Comparison of ENCODE assay signal across 11 mouse cellular contexts in genomic region chr3:51517878-51518762, GRCm38 (mm10). TPM values are rescaled to one million over a fixed set of nuclear protein-coding genes. Genes with fewer than 3 reads are reported as not detected.
A peak's percentile ranks its signal among the peaks of the same experiment; 100 is the strongest.
DNase-seq lines count a peak whose midpoint lies in the region; ATAC-seq lines count a peak whose summit lies in the region.
"Had no signal": no experiment of that assay in that cellular context is flagged by ENCODE, and none has a peak within 500 bp of the region (broad histone marks: within the 10 kb centered on the region; RNA-seq: fewer than 3 reads in every experiment).

No protein-coding gene starts in this region.

- no peak overlapping the region for H3K4me2 ChIP-seq in kidney, embryonic 16.5 days (replicated peaks; ENCODE audit: low read depth, low read length)
- H3K4me2 ChIP-seq in liver, embryonic 13.5 days, result peak overlapping the region; percentile 63
- H3K4me2 ChIP-seq in stomach, embryonic 16.5 days (ENCODE audit: low read depth, low read length), result 0 out of 2 replicates have a peak overlapping the region, but pooled peaks have one; percentile 13
- H3K4me2 ChIP-seq: embryonic facial prominence, embryonic 15.5 days; limb, embryonic 12.5 days had no signal

- H3K27me3 ChIP-seq in kidney, embryonic 16.5 days (ENCODE audit: insufficient read depth, low read length), result no peaks in the 10 kb centered on the region
- H3K27me3 ChIP-seq in embryonic facial prominence, embryonic 10.5 days (replicated peaks; ENCODE audit: low read depth, poor library complexity, severe bottlenecking), result no peaks in the 10 kb centered on the region
- no peaks in the 10 kb centered on the region for H3K27me3 ChIP-seq in liver, embryonic 13.5 days
- no peaks in the 10 kb centered on the region for H3K27me3 ChIP-seq in stomach, embryonic 16.5 days (ENCODE audit: control insufficient read depth, insufficient read depth, low read length)
- H3K27me3 ChIP-seq: embryonic facial prominence, embryonic 15.5 days; limb, embryonic 12.5 days had no signal

- no peaks in the 10 kb centered on the region; the same call in 1 of the 2 replicates for H3K4me1 ChIP-seq in kidney, embryonic 16.5 days (ENCODE audit: insufficient read depth, low read length)
- peaks cover 27% of the 10 kb centered on the region for H3K4me1 ChIP-seq in embryonic facial prominence, embryonic 10.5 days
- peaks cover 31% of the 10 kb centered on the region for H3K4me1 ChIP-seq in liver, embryonic 13.5 days (replicated peaks)
- H3K4me1 ChIP-seq in stomach, embryonic 16.5 days (ENCODE audit: control insufficient read depth, insufficient read depth, low read length), result no peaks in the 10 kb centered on the region
- H3K4me1 ChIP-seq: embryonic facial prominence, embryonic 15.5 days had no signal

- H3K27ac ChIP-seq in kidney, embryonic 16.5 days (ENCODE audit: low read length), result no peak overlapping the region
- peak overlapping the region; percentile 48; the same call in 1 of the 2 replicates for H3K27ac ChIP-seq in embryonic facial prominence, embryonic 10.5 days (replicated peaks)
- peak overlapping the region; percentile 81 for H3K27ac ChIP-seq in liver, embryonic 13.5 days
- peak overlapping the region; percentile 69 for H3K27ac ChIP-seq in stomach, embryonic 16.5 days (ENCODE audit: low read length)
- H3K27ac ChIP-seq: embryonic facial prominence, embryonic 15.5 days; limb, embryonic 12.5 days had no signal

- H3K4me3 ChIP-seq in kidney, embryonic 16.5 days (ENCODE audit: low read length), result no peak overlapping the region
- no peak overlapping the region for H3K4me3 ChIP-seq in embryonic facial prominence, embryonic 10.5 days
- H3K4me3 ChIP-seq in liver, embryonic 13.5 days (replicated peaks), result peak overlapping the region; percentile 38
- no peak overlapping the region for H3K4me3 ChIP-seq in stomach, embryonic 16.5 days (replicated peaks; ENCODE audit: low read length)
- H3K4me3 ChIP-seq: embryonic facial prominence, embryonic 15.5 days; limb, embryonic 12.5 days had no signal

- no peak overlapping the region for H3K9ac ChIP-seq in kidney, embryonic 16.5 days (replicated peaks; ENCODE audit: low read length)
- peak overlapping the region; percentile 47 for H3K9ac ChIP-seq in liver, embryonic 13.5 days
- no peak overlapping the region for H3K9ac ChIP-seq in stomach, embryonic 16.5 days (ENCODE audit: low read length)
- H3K9ac ChIP-seq: embryonic facial prominence, embryonic 15.5 days; limb, embryonic 12.5 days had no signal

- WGBS in kidney, embryonic 16.5 days, result 73% methylated on average over 12 of the region's 12 CpGs
- WGBS in embryonic facial prominence, embryonic 10.5 days, result 72% methylated on average over 12 of the region's 12 CpGs
- 34% methylated on average over 12 of the region's 12 CpGs for WGBS in liver, embryonic 13.5 days (ENCODE audit: insufficient replicate concordance)
- 67% methylated on average over 12 of the region's 12 CpGs for WGBS in stomach, embryonic 16.5 days

- no peak for DNase-seq in kidney, adult 9 months
- DNase-seq in embryonic facial prominence, embryonic 10.5 days (ENCODE audit: low spot score), result peak; percentile 28
- DNase-seq in liver, embryonic 13.5 days, result peak; percentile 9
- no peak for DNase-seq in cerebellum, adult 9-10 months
- DNase-seq in gastrocnemius, adult 8-10 months (ENCODE audit: low spot score in 2 of 2), result no peak
- DNase-seq in left cerebral cortex, adult 8-10 months (ENCODE audit: low spot score in 2 of 2), result no peak
- DNase-seq: adrenal gland, postnatal 36 days had no signal

- peak; percentile 63; the same call in 1 of the 2 replicates for ATAC-seq in kidney, embryonic 16.5 days (ENCODE audit: low FRiP score, low TSS enrichment)
- peak; percentile 67 for ATAC-seq in liver, embryonic 13.5 days (ENCODE audit: low read depth)
- peak; percentile 42; the same call in 1 of the 2 replicates for ATAC-seq in stomach, embryonic 16.5 days (ENCODE audit: insufficient read depth, low FRiP score)

- no peaks in the 10 kb centered on the region for H3K9me3 ChIP-seq in kidney, embryonic 16.5 days (ENCODE audit: low read length)
- no peaks in the 10 kb centered on the region for H3K9me3 ChIP-seq in embryonic facial prominence, embryonic 10.5 days
- H3K9me3 ChIP-seq in liver, embryonic 13.5 days (replicated peaks), result no peaks in the 10 kb centered on the region
- no peaks in the 10 kb centered on the region for H3K9me3 ChIP-seq in stomach, embryonic 16.5 days (replicated peaks; ENCODE audit: control insufficient read depth, low read length)
- H3K9me3 ChIP-seq: embryonic facial prominence, embryonic 15.5 days; limb, embryonic 12.5 days had no signal

- peaks cover 6% of the 10 kb centered on the region; the same call in 1 of the 2 replicates for H3K36me3 ChIP-seq in kidney, embryonic 16.5 days (ENCODE audit: insufficient read depth, low read length)
- peaks cover 47% of the 10 kb centered on the region for H3K36me3 ChIP-seq in embryonic facial prominence, embryonic 10.5 days (replicated peaks)
- peaks cover 13% of the 10 kb centered on the region for H3K36me3 ChIP-seq in liver, embryonic 13.5 days
- no peaks in the 10 kb centered on the region for H3K36me3 ChIP-seq in stomach, embryonic 16.5 days (ENCODE audit: control insufficient read depth, insufficient read depth, low read length)

RNA-seq across cellular contexts. Expression of gene Rab33b, which starts 34.4 kb away (rescaled TPM):
- 22.5 and 23.2 TPM in 2 replicates for polyA plus RNA-seq in kidney, embryonic 16.5 days (2015; fragmentation: Nextera tagmentation; extraction: Ambion mirVana)
- polyA plus RNA-seq in embryonic facial prominence, embryonic 10.5 days (2016; fragmentation: Nextera tagmentation; extraction: Ambion mirVana), result 14.2 and 15.3 TPM in 2 replicates
- 4.9 and 5.8 TPM in 2 replicates for polyA plus RNA-seq in liver, embryonic 13.5 days (2015; fragmentation: Nextera tagmentation; extraction: Ambion mirVana)
- polyA plus RNA-seq in stomach, embryonic 16.5 days (2015; fragmentation: Nextera tagmentation; extraction: Ambion mirVana), result 24.8 and 26.2 TPM in 2 replicates
- 1 to 10 TPM; 5.5 to 9.8 (median 8.8) TPM for total RNA-seq in gastrocnemius, adult 8-10 months (2022)
- total RNA-seq in left cerebral cortex, adult 8-10 months (2022), result 10 to 100 TPM; 24.0 to 28.2 (median 25.3) TPM

RNA-seq across cellular contexts. Expression of gene Setd7, which starts 42.6 kb away (rescaled TPM):
- 2.5 and 3.1 TPM in 2 replicates for polyA plus RNA-seq in kidney, embryonic 16.5 days (2015; fragmentation: Nextera tagmentation; extraction: Ambion mirVana)
- 4.2 and 5.1 TPM in 2 replicates for polyA plus RNA-seq in embryonic facial prominence, embryonic 10.5 days (2016; fragmentation: Nextera tagmentation; extraction: Ambion mirVana)
- polyA plus RNA-seq in liver, embryonic 13.5 days (2015; fragmentation: Nextera tagmentation; extraction: Ambion mirVana), result 0.45 and 0.67 TPM in 2 replicates
- 2.8 and 4.8 TPM in 2 replicates for polyA plus RNA-seq in stomach, embryonic 16.5 days (2015; fragmentation: Nextera tagmentation; extraction: Ambion mirVana)
- total RNA-seq in gastrocnemius, adult 8-10 months (2022), result 100 to 1,000 TPM; 178 to 234 (median 186) TPM
- 100 to 1,000 TPM; 104 to 112 (median 108) TPM for total RNA-seq in left cerebral cortex, adult 8-10 months (2022)

Comparison
In these comparisons a context has a peak if more than half of its experiments do, and no peak if none do; other contexts are left out.
1. DNase-seq: peak in embryonic facial prominence, embryonic 10.5 days (single experiment) and liver, embryonic 13.5 days (single experiment); none in kidney, adult 9 months (single experiment), cerebellum, adult 9-10 months (single experiment), gastrocnemius, adult 8-10 months (0 of 2) and left cerebral cortex, adult 8-10 months (0 of 2).
2. Peak in every context shown above with its lines, with median percentiles within 50 percentile points of each other: ATAC-seq.